Mouse (Mus musculus) stomach, postnatal 0 days (tissue): ENCODE results near the gene Mpig6b.

Experiments
- CTCF ChIP-seq: IDR thresholded peaks from 2 replicates; pipeline ENCODE4 v1.5.1; 2016; ENCODE audit warnings: antibody characterized with exemption, low read depth, mild to moderate bottlenecking, moderate library complexity
- EP300 ChIP-seq: optimal IDR thresholded peaks from 2 replicates; pipeline ENCODE3; 2016; ENCODE audit warnings: antibody characterized with exemption

DNA sequence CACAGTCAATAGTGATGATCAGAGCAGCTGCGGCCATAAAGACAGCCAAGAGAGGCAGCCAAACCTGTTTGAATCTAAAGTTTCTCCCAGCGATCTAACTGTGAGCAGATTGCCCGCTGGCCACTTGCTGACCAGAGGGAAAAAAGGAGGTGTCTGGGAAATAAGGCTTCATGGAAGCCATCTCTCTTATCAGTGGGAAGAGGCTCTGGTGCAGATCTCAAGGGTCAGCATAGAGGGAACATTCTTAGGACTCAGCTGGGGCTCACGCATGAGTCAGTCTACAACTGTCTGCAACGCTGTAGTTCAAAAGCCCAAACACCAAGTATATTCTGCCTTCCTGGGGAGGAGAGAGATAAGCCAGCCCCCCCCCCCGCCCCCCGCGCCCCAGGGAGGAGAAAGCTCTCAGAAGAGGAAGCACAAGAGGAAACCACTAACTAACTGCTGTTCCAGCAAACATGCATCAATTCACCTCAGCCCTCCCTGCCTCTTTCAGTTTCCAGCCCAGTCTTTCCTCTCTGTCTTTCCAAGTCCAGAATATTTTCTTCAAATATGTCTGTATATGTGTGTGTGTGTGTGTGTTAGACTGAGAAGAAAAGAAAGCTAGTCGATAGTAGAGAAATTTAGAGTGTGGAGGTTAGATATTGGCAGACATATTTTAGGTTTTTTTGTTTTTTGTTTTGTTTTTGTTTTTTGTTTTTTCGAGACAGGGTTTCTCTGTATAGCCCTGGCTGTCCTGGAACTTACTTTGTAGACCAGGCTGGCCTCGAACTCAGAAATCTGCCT, 17.6 kb downstream of the Mpig6b start:
- TF ChIP-seq CTCF: no peak
- no peak for TF ChIP-seq EP300
